Mouse (Mus musculus) monocyte, adult 2 months (primary cell): ENCODE measurements around the gene Fam161b.
"Not testable (repeated sequence)": the region's sequence is repeated elsewhere in the genome, so short reads cannot be mapped to it uniquely, and the experiment has no call there.

ENCODE experiments used
- DNase-seq, 2 experiments: peaks; one replicate each; pipeline ENCODE4 v3.0.0; 2022; ENCODE audit warnings: low spot score in 2 of 2, low read depth in 1 of 2

The Fam161b gene

GRCm38 (mm10) chr12:84382369-84382768 is 20.7 kb upstream of the Fam161b start:
- no peak for DNase-seq

GRCm38 (mm10) chr12:84373831-84374481 is 12.3 kb upstream of the Fam161b start:
- DNase-seq, result no peak

- no peak for DNase-seq
These were observed 10.0 kb upstream of the Fam161b start for GRCm38 (mm10) chr12:84371647-84372046.

GRCm38 (mm10) chr12:84366971-84367370 is 5.3 kb upstream of the Fam161b start:
- DNase-seq, result no peak

GRCm38 (mm10) chr12:84365137-84365536 is 3.5 kb upstream of the Fam161b start:
- DNase-seq, result no peak

GRCm38 (mm10) chr12:84364291-84364690 is 2.7 kb upstream of the Fam161b start:
- no peak for DNase-seq

- DNase-seq, result no peak
These were observed 1.2 kb upstream of the Fam161b start for GRCm38 (mm10) chr12:84362872-84363271.

GRCm38 (mm10) chr12:84358699-84359098 is 2.9 kb downstream of the Fam161b start:
- DNase-seq, result not testable (repeated sequence)

- no peak for DNase-seq
These were observed 14.4 kb downstream of the Fam161b start for GRCm38 (mm10) chr12:84347192-84347591.

GRCm38 (mm10) chr12:84336963-84337625 is 24.5 kb downstream of the Fam161b start:
- DNase-seq, result peak in 1 of 2 experiments; percentile 7

GRCm38 (mm10) chr12:84327111-84327512 is 34.5 kb downstream of the Fam161b start:
- no peak for DNase-seq

- peak; percentile 28 to 42 for DNase-seq
These were observed 44.7 kb downstream of the Fam161b start, which contains the start of gene Zfp410 for GRCm38 (mm10) chr12:84316721-84317621. Zfp410 (plus strand) TSS chr12:84316852.

GRCm38 (mm10) chr12:84316006-84316405 is 45.6 kb downstream of the Fam161b start:
- no peak for DNase-seq

- no peak for DNase-seq
These were observed 50.3 kb downstream of the Fam161b start for GRCm38 (mm10) chr12:84311306-84311705.

GRCm38 (mm10) chr12:84304554-84304953 is 57.1 kb downstream of the Fam161b start:
- no peak for DNase-seq

- DNase-seq, result no peak
These were observed 57.5 kb downstream of the Fam161b start for GRCm38 (mm10) chr12:84304101-84304500.

GRCm38 (mm10) chr12:84299265-84299664 is 62.4 kb downstream of the Fam161b start:
- no peak for DNase-seq

- no peak for DNase-seq
These were observed 63.8 kb downstream of the Fam161b start for GRCm38 (mm10) chr12:84297851-84298250.
